Mouse (Mus musculus): ENCODE data around the gene Arfgap1.

The Arfgap1 gene

GRCm38 (mm10) chr2:180967010-180967763 lies at the start of gene Arfgap1:
TSS of gene Arfgap1 (plus strand) at chr2:180967225.
- DNase-seq: peak; percentile 93

- DNase-seq: no peak
These were observed 46.9 kb upstream of the Arfgap1 start for GRCm38 (mm10) chr2:180919913-180920809.

- DNase-seq: peak; percentile 98
These were observed 46.1 kb upstream of the Arfgap1 start, which contains the start of gene Ythdf1 for GRCm38 (mm10) chr2:180920810-180921400. TSS of gene Ythdf1 (minus strand) at chr2:180920949.

GRCm38 (mm10) chr2:180922739-180923138 lies 44.3 kb upstream of the Arfgap1 start:
- peak; percentile 41 for DNase-seq

- peak; percentile 85 for DNase-seq
These were observed 41.8 kb upstream of the Arfgap1 start for GRCm38 (mm10) chr2:180925176-180925575.

GRCm38 (mm10) chr2:180928723-180929122 lies 38.3 kb upstream of the Arfgap1 start, which contains the start of gene Birc7:
TSS of gene Birc7 (plus strand) at chr2:180929023.
- DNase-seq: no peak

- no peak for DNase-seq
These were observed 34.6 kb upstream of the Arfgap1 start for GRCm38 (mm10) chr2:180932418-180932817.

- no peak for DNase-seq
These were observed 26.8 kb upstream of the Arfgap1 start for GRCm38 (mm10) chr2:180940187-180940586.

- no peak for DNase-seq
These were observed 25.2 kb upstream of the Arfgap1 start for GRCm38 (mm10) chr2:180941869-180942268.

GRCm38 (mm10) chr2:180949947-180950346 lies 17.1 kb upstream of the Arfgap1 start:
- no peak for DNase-seq

- peak; percentile 36 for DNase-seq
These were observed 14.3 kb upstream of the Arfgap1 start for GRCm38 (mm10) chr2:180952731-180953171.

GRCm38 (mm10) chr2:180953638-180954037 lies 13.4 kb upstream of the Arfgap1 start:
- no peak for DNase-seq

GRCm38 (mm10) chr2:180954061-180955047 lies 12.7 kb upstream of the Arfgap1 start, which contains the start of gene Nkain4:
TSS of gene Nkain4 (minus strand) at chr2:180954699.
- DNase-seq: peak; percentile 61

- DNase-seq: no peak
These were observed 7.4 kb upstream of the Arfgap1 start for GRCm38 (mm10) chr2:180959605-180960004.

- no peak for DNase-seq
These were observed 6.8 kb upstream of the Arfgap1 start for GRCm38 (mm10) chr2:180960187-180960586.

- no peak for DNase-seq
These were observed 4.3 kb upstream of the Arfgap1 start for GRCm38 (mm10) chr2:180962616-180963308.

GRCm38 (mm10) chr2:180963956-180964355 lies 3.1 kb upstream of the Arfgap1 start:
- DNase-seq: peak; percentile 88

GRCm38 (mm10) chr2:180966092-180966882 lies 738 bp upstream of the Arfgap1 start:
- peak; percentile 69 for DNase-seq

GRCm38 (mm10) chr2:180981133-180981532 lies 14.1 kb downstream of the Arfgap1 start:
- no peak for DNase-seq

- DNase-seq: no peak
These were observed 18.6 kb downstream of the Arfgap1 start for GRCm38 (mm10) chr2:180985635-180986034.

Data from cerebellum, adult 9-10 months (tissue).